Mouse (Mus musculus) midbrain, embryonic 15.5 days (tissue): ENCODE measurements around the gene Tnr. TPM values are rescaled to one million over a fixed set of nuclear protein-coding genes. Genes with fewer than 3 reads are reported as not detected.

Experiments
- ATAC-seq: fragments of 200-750 bp; cut with Nextera tagmentation; replicated peaks from 2 replicates; pipeline ENCODE4 v1.8.0; 2017; ENCODE audit warnings: moderate TSS enrichment
- H3K27ac ChIP-seq: fragments of 300-500 bp; sonication (generic); 2 replicates; pipeline ENCODE4 v1.5.1; 2015; ENCODE audit warnings: mild to moderate bottlenecking, inconsistent platforms
- H3K27me3 ChIP-seq: fragments of 300-500 bp; sonication (generic); replicated peaks from 2 replicates; pipeline ENCODE4 v1.6.1; 2015; ENCODE audit warnings: inconsistent platforms
- H3K36me3 ChIP-seq: fragments of 300-500 bp; sonication (generic); replicated peaks from 2 replicates; pipeline ENCODE4 v1.6.1; 2015; ENCODE audit warnings: inconsistent platforms
- H3K4me1 ChIP-seq: fragments of 300-500 bp; sonication (generic); 2 replicates; pipeline ENCODE4 v1.6.1; 2015; ENCODE audit warnings: inconsistent platforms
- H3K4me2 ChIP-seq: fragments of 300-500 bp; sonication (generic); 2 replicates; pipeline ENCODE4 v1.6.1; 2015; ENCODE audit warnings: inconsistent platforms, mild to moderate bottlenecking, moderate library complexity
- H3K4me3 ChIP-seq: fragments of 300-500 bp; sonication (generic); 2 replicates; pipeline ENCODE4 v1.5.1; 2015; ENCODE audit warnings: mild to moderate bottlenecking, inconsistent platforms
- H3K9ac ChIP-seq: fragments of 300-500 bp; sonication (generic); 2 replicates; pipeline ENCODE4 v1.6.1; 2015; ENCODE audit warnings: mild to moderate bottlenecking, inconsistent platforms
- H3K9me3 ChIP-seq: fragments of 300-500 bp; sonication (generic); 2 replicates; pipeline ENCODE4 v1.6.1; 2016; ENCODE audit warnings: inconsistent platforms
- WGBS: fragments of 180-500 bp; shearing (Covaris S2); methylation state at CpG from one replicate; pipeline ENCODE4 v1.1.7; 2015; ENCODE audit warnings: mixed read lengths; 5-methylcytosine and 5-hydroxymethylcytosine counted together
- polyA plus RNA-seq: library from polyadenylated mRNA; unstranded; fragments of >200 nt; fragmentation: Nextera tagmentation; extraction: Ambion mirVana; gene quantifications from 2 replicates; pipeline ENCODE4 v1.2.1, GENCODE M21; 2015

The Tnr gene
- polyA plus RNA-seq, 1 experiment from 2014 or later = 6.6 TPM

DNA sequence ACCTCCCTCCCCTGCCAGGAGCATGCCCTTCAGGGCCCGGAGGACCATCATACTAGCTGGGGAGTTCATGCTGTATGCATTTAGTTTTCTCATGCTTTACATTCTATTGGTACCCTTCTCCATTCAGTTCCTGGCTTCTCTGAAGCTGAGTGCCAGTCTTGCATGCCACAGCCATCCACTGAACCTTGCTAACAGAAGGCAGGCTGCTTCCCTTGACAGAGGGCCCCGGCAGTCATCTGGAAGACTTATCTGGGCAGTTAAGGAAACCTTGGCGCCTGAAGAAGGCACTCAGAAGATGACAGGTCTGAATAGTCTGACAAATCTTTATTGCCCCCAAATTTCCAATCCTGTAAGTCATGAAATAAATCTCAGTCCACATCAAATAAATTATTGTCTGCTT lies 131.7 kb downstream of the Tnr start:
- Histone ChIP-seq H3K4me2 (no peak overlapping the region), H3K27ac (no peak overlapping the region), H3K9ac (no peak overlapping the region), H3K27me3 (no peaks in the 10 kb centered on the region), H3K4me3 (no peak overlapping the region), H3K36me3 (no peaks in the 10 kb centered on the region), H3K4me1 (peaks cover 10% of the 10 kb centered on the region), H3K9me3 (no peaks in the 10 kb centered on the region)
- ATAC-seq = no peak
- WGBS = 91% methylated on average over 3 of the region's 3 CpGs

DNA sequence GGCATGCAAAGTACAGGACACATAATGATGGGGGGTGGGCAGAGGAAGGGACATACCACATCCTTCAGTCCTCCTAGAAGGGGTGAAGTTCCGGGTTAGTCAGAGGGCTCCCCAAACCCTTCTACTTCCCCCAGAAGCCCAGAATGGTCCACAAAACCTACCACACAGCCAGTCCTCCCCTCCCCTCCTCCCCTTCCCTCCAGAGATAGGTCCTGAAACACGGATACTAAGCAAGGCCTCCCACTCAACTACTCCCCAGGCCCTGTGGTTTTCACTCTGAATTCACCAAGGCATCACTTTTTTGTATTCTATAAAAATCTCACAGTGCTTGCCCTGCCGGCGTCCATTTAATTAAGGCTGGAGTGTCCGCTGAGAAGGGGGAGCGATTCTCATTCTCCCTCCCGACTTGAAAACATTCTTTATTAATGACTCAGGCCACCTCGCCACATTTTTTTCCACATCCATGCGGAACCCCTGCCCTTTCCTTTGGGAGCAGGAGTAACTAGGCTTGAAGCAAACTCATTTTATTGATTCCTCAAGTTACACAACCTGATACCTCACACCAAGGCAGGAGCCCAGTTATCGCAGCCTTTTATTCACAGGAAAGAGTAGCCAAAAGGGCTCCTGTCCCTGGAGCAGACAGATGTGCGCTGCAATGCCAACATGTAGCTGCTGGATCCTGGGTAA lies 134.4 kb downstream of the Tnr start:
- no peaks in the 10 kb centered on the region for H3K9me3 ChIP-seq
- H3K9ac ChIP-seq = no peak overlapping the region
- H3K36me3 ChIP-seq = no peaks in the 10 kb centered on the region
- H3K4me2 ChIP-seq = no peak overlapping the region
- peaks cover 18% of the 10 kb centered on the region for H3K4me1 ChIP-seq
- 27% methylated on average over 11 of the region's 11 CpGs for WGBS
- no peaks in the 10 kb centered on the region for H3K27me3 ChIP-seq
- H3K4me3 ChIP-seq = no peak overlapping the region
- no peak overlapping the region for H3K27ac ChIP-seq
- no peak; the same call in 1 of the 2 replicates for ATAC-seq

DNA sequence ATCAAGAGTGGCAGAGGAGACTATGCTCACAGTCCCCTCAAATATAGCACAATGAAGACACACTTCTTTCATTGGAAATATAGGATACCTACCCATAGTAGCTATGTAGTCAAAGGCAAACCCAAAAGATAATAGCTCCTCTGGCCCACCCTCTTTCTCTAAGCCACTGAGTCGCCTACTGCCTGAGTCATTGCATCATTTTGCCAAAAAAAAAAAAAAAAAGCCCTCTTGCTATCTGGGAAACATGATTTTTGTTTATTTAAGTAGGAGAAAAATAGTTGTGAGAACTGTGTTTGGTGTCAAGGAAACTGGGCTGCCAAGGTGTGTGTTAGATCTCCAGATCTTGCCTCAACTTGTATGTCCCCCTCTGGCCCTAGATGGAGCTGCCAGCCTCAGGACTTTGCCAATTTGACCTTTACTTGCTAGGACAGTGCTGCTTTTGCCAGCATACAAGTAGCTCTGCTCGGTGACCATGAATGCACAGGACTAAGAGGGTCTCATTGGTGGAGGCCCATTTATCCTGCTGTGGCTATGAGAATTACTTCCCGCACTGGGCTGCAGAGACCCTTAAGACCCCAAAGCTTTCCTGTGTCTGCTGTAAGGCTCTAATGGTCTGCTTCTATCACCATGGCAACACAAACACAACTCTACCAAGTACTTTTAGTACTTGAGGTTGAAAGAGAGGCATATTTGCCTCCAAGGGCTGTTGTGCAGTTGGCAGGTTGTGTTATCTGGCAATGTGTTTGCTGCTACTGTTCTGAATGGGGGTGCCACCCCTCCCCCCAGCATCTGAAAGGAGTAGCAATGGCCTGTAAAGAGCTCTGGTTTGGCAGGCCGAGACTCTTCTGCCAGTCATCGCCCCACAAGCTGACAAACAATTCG lies 137.3 kb downstream of the Tnr start:
- WGBS = 38% methylated on average over 6 of the region's 6 CpGs

DNA sequence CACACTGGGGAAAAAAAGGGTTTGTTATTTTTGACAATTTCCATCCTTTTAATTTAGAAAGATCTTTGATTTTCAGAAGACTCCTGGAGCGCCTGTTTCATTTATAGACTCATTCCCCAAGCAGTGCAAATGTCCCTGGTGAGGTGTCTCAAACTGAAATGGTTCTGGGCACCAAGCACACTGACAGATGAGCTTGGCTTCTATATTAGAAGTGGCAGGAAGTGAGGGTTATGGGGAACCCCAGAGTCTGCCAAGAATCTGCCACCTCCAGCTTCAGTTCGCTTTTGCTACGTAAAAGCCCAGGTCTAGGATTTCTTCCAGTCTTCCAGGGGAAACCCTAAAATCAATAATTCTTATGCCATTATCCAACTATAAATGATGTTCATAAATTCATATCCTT lies 140.9 kb downstream of the Tnr start:
- H3K4me2 ChIP-seq = no peak overlapping the region
- 80% methylated on average over 3 of the region's 3 CpGs for WGBS
- H3K27me3 ChIP-seq = 0 out of 2 replicates have a peak, but pooled peaks cover 4% of the 10 kb centered on the region
- ATAC-seq = no peak
- H3K9me3 ChIP-seq = no peaks in the 10 kb centered on the region
- no peaks in the 10 kb centered on the region for H3K36me3 ChIP-seq
- H3K4me3 ChIP-seq = no peak overlapping the region
- H3K9ac ChIP-seq = no peak overlapping the region
- H3K27ac ChIP-seq = no peak overlapping the region
- 0 out of 2 replicates have a peak, but pooled peaks cover 8% of the 10 kb centered on the region for H3K4me1 ChIP-seq

More for the DNA sequence above, 137.3 kb downstream of the Tnr start:
- H3K4me1 ChIP-seq = peaks cover 18% of the 10 kb centered on the region
- no peak overlapping the region for H3K4me2 ChIP-seq
- no peak overlapping the region for H3K9ac ChIP-seq
- H3K27me3 ChIP-seq = no peaks in the 10 kb centered on the region
- ATAC-seq = peak; percentile 81
- H3K27ac ChIP-seq = no peak overlapping the region
- no peaks in the 10 kb centered on the region for H3K9me3 ChIP-seq
- H3K36me3 ChIP-seq = no peaks in the 10 kb centered on the region
- H3K4me3 ChIP-seq = no peak overlapping the region

GRCm38 (mm10) chr1:159664945-159665344 lies 141.4 kb downstream of the Tnr start:
- Histone ChIP-seq H3K4me3 (no peak overlapping the region), H3K27ac (no peak overlapping the region), H3K4me1 (peaks cover 9% of the 10 kb centered on the region; the same call in 1 of the 2 replicates), H3K36me3 (no peaks in the 10 kb centered on the region), H3K9ac (no peak overlapping the region), H3K9me3 (no peaks in the 10 kb centered on the region), H3K27me3 (0 out of 2 replicates have a peak, but pooled peaks cover 4% of the 10 kb centered on the region), H3K4me2 (no peak overlapping the region)
- ATAC-seq = no peak
- 76% methylated on average over 4 of the region's 4 CpGs for WGBS

DNA sequence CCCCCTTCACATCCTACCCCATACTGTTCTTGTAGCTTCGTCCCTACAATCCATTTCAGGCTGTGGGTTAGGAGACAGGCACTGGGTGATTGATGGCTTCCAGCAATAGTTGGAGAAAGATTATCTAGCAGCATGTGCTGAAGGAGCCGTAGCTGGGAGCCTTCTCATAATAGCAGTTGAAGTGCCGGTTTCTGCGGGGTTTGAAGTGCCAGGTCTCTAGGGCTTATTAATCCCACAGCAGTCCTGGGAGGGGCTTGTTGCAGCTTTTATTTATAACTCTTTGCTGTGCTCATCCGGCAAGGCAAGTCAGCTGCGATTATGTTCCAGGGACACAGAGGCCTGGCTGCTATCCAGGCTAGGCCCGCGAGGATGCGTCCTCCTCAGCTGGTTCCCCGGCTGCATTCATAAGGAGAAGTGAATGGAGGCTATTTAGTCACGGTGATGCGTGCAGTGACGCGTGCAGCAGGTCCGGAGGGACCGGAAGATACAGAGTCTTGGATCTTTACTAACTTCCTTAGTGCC lies 147.1 kb downstream of the Tnr start:
- no peaks in the 10 kb centered on the region for H3K9me3 ChIP-seq
- peak overlapping the region; percentile 37; the same call in 1 of the 2 replicates for H3K27ac ChIP-seq
- H3K27me3 ChIP-seq = 0 out of 2 replicates have a peak, but pooled peaks cover 4% of the 10 kb centered on the region
- peak overlapping the region; percentile 37 for H3K4me2 ChIP-seq
- H3K4me1 ChIP-seq = peaks cover 14% of the 10 kb centered on the region
- no peaks in the 10 kb centered on the region for H3K36me3 ChIP-seq
- H3K4me3 ChIP-seq = no peak overlapping the region
- peak; percentile 82 for ATAC-seq
- 3% methylated on average over 16 of the region's 16 CpGs for WGBS
- H3K9ac ChIP-seq = no peak overlapping the region

- ATAC-seq = peak; percentile 35; the same call in 1 of the 2 replicates
- Histone ChIP-seq H3K4me2 (peak overlapping the region; percentile 37; the same call in 1 of the 2 replicates), H3K27me3 (0 out of 2 replicates have a peak, but pooled peaks cover 4% of the 10 kb centered on the region), H3K36me3 (no peaks in the 10 kb centered on the region), H3K27ac (peak overlapping the region; percentile 37; the same call in 1 of the 2 replicates), H3K9ac (no peak overlapping the region), H3K4me3 (no peak overlapping the region), H3K4me1 (peaks cover 14% of the 10 kb centered on the region), H3K9me3 (no peaks in the 10 kb centered on the region)
- 61% methylated on average over 8 of the region's 8 CpGs for WGBS
These were observed 147.6 kb downstream of the Tnr start for GRCm38 (mm10) chr1:159671181-159671580.

DNA sequence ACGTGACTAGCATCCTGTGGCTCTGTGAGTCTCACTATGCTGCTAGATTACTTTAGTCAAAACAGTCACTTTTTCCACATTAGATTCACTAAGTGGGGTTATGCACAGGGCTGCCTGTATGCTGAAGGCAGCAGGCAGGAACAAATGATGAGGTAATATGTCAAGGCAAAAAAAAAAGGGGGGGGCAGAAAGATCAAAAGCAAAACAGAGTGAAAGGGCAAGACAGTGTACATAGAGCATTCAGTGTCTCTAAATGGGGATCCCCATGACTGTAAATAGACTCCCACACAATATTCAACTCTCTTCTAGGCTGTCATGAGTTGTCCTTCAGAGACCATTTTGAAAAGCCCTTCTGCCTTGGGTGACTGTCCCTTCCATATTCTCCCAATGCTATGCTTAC lies 150.7 kb downstream of the Tnr start:
- Histone ChIP-seq H3K27me3 (no peaks in the 10 kb centered on the region), H3K27ac (no peak overlapping the region), H3K9me3 (no peaks in the 10 kb centered on the region), H3K4me1 (peaks cover 20% of the 10 kb centered on the region), H3K36me3 (no peaks in the 10 kb centered on the region), H3K9ac (no peak overlapping the region), H3K4me3 (no peak overlapping the region), H3K4me2 (no peak overlapping the region)
- 61% methylated on average over 1 of the region's 1 CpGs for WGBS
- ATAC-seq = no peak

GRCm38 (mm10) chr1:159675472-159675871 lies 151.9 kb downstream of the Tnr start:
- Histone ChIP-seq H3K27me3 (no peaks in the 10 kb centered on the region), H3K4me3 (no peak overlapping the region), H3K36me3 (no peaks in the 10 kb centered on the region), H3K4me2 (no peak overlapping the region), H3K9ac (no peak overlapping the region), H3K4me1 (peaks cover 14% of the 10 kb centered on the region), H3K9me3 (no peaks in the 10 kb centered on the region), H3K27ac (no peak overlapping the region)
- ATAC-seq = no peak
- 68% methylated on average over 4 of the region's 4 CpGs for WGBS

DNA sequence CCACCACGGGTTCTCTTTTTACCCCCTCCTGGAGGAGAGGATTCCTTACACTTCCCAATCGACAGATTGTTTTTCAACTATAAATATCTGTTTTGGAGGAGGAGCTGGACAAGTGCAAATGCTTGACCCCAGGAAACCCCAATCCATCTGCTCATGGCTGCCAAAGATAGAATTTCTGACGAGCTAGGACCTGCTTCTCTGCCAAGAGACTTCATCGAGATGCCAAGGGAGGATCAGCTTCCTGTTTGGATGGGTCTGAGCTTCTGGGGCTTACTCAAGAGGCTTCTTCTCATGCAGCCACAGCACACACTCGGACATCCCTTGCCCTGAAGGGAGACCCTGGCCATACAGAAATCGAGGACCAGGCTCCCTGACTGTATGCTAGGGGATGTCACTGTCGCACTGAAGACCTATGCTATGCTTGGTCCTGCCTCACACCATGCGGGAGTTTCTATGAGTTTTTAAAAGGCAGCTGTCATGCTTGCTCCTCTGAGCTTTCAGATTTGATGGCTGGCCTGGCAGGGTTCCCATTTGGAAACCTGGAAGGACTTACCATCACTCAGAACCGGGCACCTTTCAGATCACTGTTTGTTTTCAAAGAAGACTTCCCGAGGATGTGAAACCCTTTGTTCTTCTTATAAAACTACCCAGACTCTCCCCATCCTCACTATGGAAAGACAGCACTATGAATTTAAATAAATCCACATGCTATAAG lies 154.8 kb downstream of the Tnr start:
- no peaks in the 10 kb centered on the region for H3K27me3 ChIP-seq
- no peak overlapping the region for H3K9ac ChIP-seq
- H3K4me2 ChIP-seq = no peak overlapping the region
- ATAC-seq = no peak
- 69% methylated on average over 10 of the region's 10 CpGs for WGBS
- H3K9me3 ChIP-seq = no peaks in the 10 kb centered on the region
- H3K4me3 ChIP-seq = no peak overlapping the region
- H3K36me3 ChIP-seq = no peaks in the 10 kb centered on the region
- H3K27ac ChIP-seq = no peak overlapping the region
- peaks cover 20% of the 10 kb centered on the region for H3K4me1 ChIP-seq

- no peak overlapping the region for H3K9ac ChIP-seq
- no peaks in the 10 kb centered on the region for H3K36me3 ChIP-seq
- H3K27me3 ChIP-seq = no peaks in the 10 kb centered on the region
- no peak overlapping the region for H3K4me2 ChIP-seq
- no peak overlapping the region for H3K4me3 ChIP-seq
- peaks cover 24% of the 10 kb centered on the region for H3K4me1 ChIP-seq
- no peaks in the 10 kb centered on the region for H3K9me3 ChIP-seq
- no peak for ATAC-seq
- 82% methylated on average over 2 of the region's 2 CpGs for WGBS
- H3K27ac ChIP-seq = no peak overlapping the region
These were observed 157.7 kb downstream of the Tnr start for GRCm38 (mm10) chr1:159681252-159681651.
